ENCODE assay signal across 8 mouse cellular contexts in genomic region chr6:38352451-38352850, GRCm38 (mm10). TPM values are rescaled to one million over a fixed set of nuclear protein-coding genes. Genes with fewer than 3 reads are reported as not detected.
A peak's percentile ranks its signal among the peaks of the same experiment; 100 is the strongest.
DNase-seq lines count a peak whose midpoint lies in the region; ATAC-seq and TF ChIP-seq lines count a peak whose summit lies in the region.

No protein-coding gene starts in this region.

- WGBS in heart, embryonic 12.5 days: 19% methylated on average over 10 of the region's 10 CpGs
- 3% methylated on average over 10 of the region's 10 CpGs for WGBS in liver, embryonic 12.5 days (ENCODE audit: insufficient replicate concordance)

- H3K27ac ChIP-seq in heart, embryonic 12.5 days (ENCODE audit: poor library complexity, severe bottlenecking): no peak overlapping the region
- peak overlapping the region; percentile 43 for H3K27ac ChIP-seq in bone marrow macrophage, adult 2 months (ENCODE audit: insufficient read depth, low read depth, low read length)
- H3K27ac ChIP-seq in liver, embryonic 12.5 days: peak overlapping the region; percentile 99

- TF ChIP-seq CTCF in bone marrow macrophage, adult 2 months (IDR thresholded peaks at IDR 0.05; ENCODE audit: low read depth, low read length): no peak

- ATAC-seq in heart, embryonic 12.5 days (ENCODE audit: insufficient number of reproducible peaks, low FRiP score): no peak
- ATAC-seq in liver, embryonic 12.5 days: no peak
- ATAC-seq in cerebellum, adult (ENCODE audit: insufficient number of reproducible peaks, low FRiP score, low TSS enrichment): no peak

- peaks cover 15% of the 10 kb centered on the region for H3K4me1 ChIP-seq in heart, embryonic 12.5 days (replicated peaks)
- peaks cover 27% of the 10 kb centered on the region for H3K4me1 ChIP-seq in bone marrow macrophage, adult 2 months (ENCODE audit: control insufficient read depth, insufficient read depth, low read length)
- peaks cover 77% of the 10 kb centered on the region for H3K4me1 ChIP-seq in liver, embryonic 12.5 days

- peaks cover 23% of the 10 kb centered on the region for H3K27me3 ChIP-seq in heart, embryonic 12.5 days (replicated peaks)
- no peaks in the 10 kb centered on the region for H3K27me3 ChIP-seq in liver, embryonic 12.5 days (replicated peaks)

- no peak for TF ChIP-seq POLR2A in bone marrow macrophage, adult 2 months (IDR thresholded peaks at IDR 0.05; ENCODE audit: borderline replicate concordance, low read depth, low read length)

- no peaks in the 10 kb centered on the region for H3K9me3 ChIP-seq in heart, embryonic 12.5 days (replicated peaks)
- H3K9me3 ChIP-seq in liver, embryonic 12.5 days (replicated peaks): no peaks in the 10 kb centered on the region

- H3K4me3 ChIP-seq in heart, embryonic 12.5 days: peak overlapping the region; percentile 65
- peak overlapping the region; percentile 97 for H3K4me3 ChIP-seq in bone marrow macrophage, adult 2 months (ENCODE audit: insufficient read depth, low read length)
- H3K4me3 ChIP-seq in liver, embryonic 12.5 days: peak overlapping the region; percentile 97

- peak overlapping the region; percentile 80 for H3K4me2 ChIP-seq in heart, embryonic 12.5 days
- H3K4me2 ChIP-seq in liver, embryonic 12.5 days: peak overlapping the region; percentile 88

- intact Hi-C loops in heart, postnatal 36 days (cut with DNase I): loop anchor here (5.0 kb wide), 1 partner anchor 80 kb away; the partner anchor contains the start of gene Ubn2
- intact Hi-C loops in left cerebral cortex, postnatal 4 days (cut with DNase I): no loop called here

- no peaks in the 10 kb centered on the region for H3K36me3 ChIP-seq in heart, embryonic 12.5 days
- H3K36me3 ChIP-seq in liver, embryonic 12.5 days: peaks cover 47% of the 10 kb centered on the region

- no peak overlapping the region for H3K9ac ChIP-seq in heart, embryonic 12.5 days
- H3K9ac ChIP-seq in liver, embryonic 12.5 days: peak overlapping the region; percentile 99

- no peak for DNase-seq in heart, postnatal 36 days
- DNase-seq in A20 (ENCODE audit: low read depth, low spot score): peak; percentile 78
- no peak for DNase-seq in urinary bladder, adult 18-20 months (ENCODE audit: low spot score in 2 of 2)
- no peak for DNase-seq in left cerebral cortex, postnatal 4 days

RNA-seq across cellular contexts. Expression of gene Zc3hav1, which starts 2.0 kb away (rescaled TPM):
- polyA plus RNA-seq in heart, embryonic 12.5 days (2016; fragmentation: Nextera tagmentation; extraction: Ambion mirVana): 9.3 and 10.1 TPM in 2 replicates
- 10 to 100 TPM; 15.3 to 16.2 TPM for total RNA-seq in heart, postnatal 36 days (2021)
- polyA plus RNA-seq in bone marrow macrophage, adult 2 months (2012; ENCODE audit: insufficient read depth, insufficient read length, missing spikeins): 76.7 and 83.5 TPM in 2 replicates
- polyA plus RNA-seq in liver, embryonic 12.5 days (2016; fragmentation: Nextera tagmentation; extraction: Ambion mirVana): 29.6 and 30.6 TPM in 2 replicates
- 1 to 10 TPM; 2.1 to 2.5 TPM for total RNA-seq in left cerebral cortex, postnatal 4 days (2021)

RNA-seq across cellular contexts. Expression of gene Ttc26, which starts 28.8 kb away (rescaled TPM):
- polyA plus RNA-seq in heart, embryonic 12.5 days (2016; fragmentation: Nextera tagmentation; extraction: Ambion mirVana): 3.4 and 3.5 TPM in 2 replicates
- total RNA-seq in heart, postnatal 36 days (2021): 1 to 10 TPM; 1.9 to 2.0 TPM
- polyA plus RNA-seq in bone marrow macrophage, adult 2 months (2012; ENCODE audit: insufficient read depth, insufficient read length, missing spikeins): 0.32 and 1.7 TPM in 2 replicates
- 1.5 and 1.6 TPM in 2 replicates for polyA plus RNA-seq in liver, embryonic 12.5 days (2016; fragmentation: Nextera tagmentation; extraction: Ambion mirVana)
- 10 to 100 TPM; 10.1 to 11.5 TPM for total RNA-seq in left cerebral cortex, postnatal 4 days (2021)

RNA-seq across cellular contexts. Expression of gene Zc3hav1l, which starts 53.4 kb away (rescaled TPM):
- 15.6 and 16.5 TPM in 2 replicates for polyA plus RNA-seq in heart, embryonic 12.5 days (2016; fragmentation: Nextera tagmentation; extraction: Ambion mirVana)
- total RNA-seq in heart, postnatal 36 days (2021): 1 to 10 TPM; 1.1 to 1.9 TPM
- 0.32 and 0.39 TPM in 2 replicates for polyA plus RNA-seq in bone marrow macrophage, adult 2 months (2012; ENCODE audit: insufficient read depth, insufficient read length, missing spikeins)
- polyA plus RNA-seq in liver, embryonic 12.5 days (2016; fragmentation: Nextera tagmentation; extraction: Ambion mirVana): 3.9 and 4.0 TPM in 2 replicates
- total RNA-seq in left cerebral cortex, postnatal 4 days (2021): 1 to 10 TPM; 8.0 to 9.4 TPM
